Mouse (Mus musculus) brain, embryonic 14.5 days (tissue): ENCODE measurements at regions not wholly inside any gene's neighbourhood (a gene's known extent, or its start where the extent isn't known, plus 50 kb on each side); places are given as distances from the start of the nearest gene placed in this dataset.

Experiments used
- CTCF ChIP-seq: fragments of 200-500 bp; IDR thresholded peaks from 2 replicates; pipeline ENCODE4 v1.5.1; 2012; ENCODE audit warnings: inconsistent platforms, mild to moderate bottlenecking, moderate library complexity, borderline replicate concordance; ENCODE audit not compliant: insufficient read depth, insufficient read length; ENCODE audit errors: extremely low read depth
- POLR2A ChIP-seq: fragments of 200-500 bp; IDR thresholded peaks from 2 replicates; pipeline ENCODE4 v1.6.1; 2012; ENCODE audit warnings: mild to moderate bottlenecking, inconsistent platforms, borderline replicate concordance; ENCODE audit not compliant: poor library complexity, insufficient read depth, insufficient read length, severe bottlenecking; ENCODE audit errors: extremely low read depth

GRCm38 (mm10) chr9:91131415-91132255 lies 230.6 kb upstream of the Zic4 start:
- TF ChIP-seq CTCF (no peak), POLR2A (no peak)
